Mouse (Mus musculus): ENCODE results near the gene Spdl1. TPM values are rescaled to one million over a fixed set of nuclear protein-coding genes. Genes with fewer than 3 reads are reported as not detected.

Spdl1 gene
- polyA plus RNA-seq (2021; fragmentation: Nextera tagmentation): 0.18 and 0.19 TPM in 2 replicates
- long read RNA-seq, experiment 1: 0 reads
- long read RNA-seq, experiment 2, partial matches to known transcripts: 0 of 1 reads
- long read RNA-seq, experiment 2, other reads (novel, unspliced or antisense): 1 of 1 reads

DNA sequence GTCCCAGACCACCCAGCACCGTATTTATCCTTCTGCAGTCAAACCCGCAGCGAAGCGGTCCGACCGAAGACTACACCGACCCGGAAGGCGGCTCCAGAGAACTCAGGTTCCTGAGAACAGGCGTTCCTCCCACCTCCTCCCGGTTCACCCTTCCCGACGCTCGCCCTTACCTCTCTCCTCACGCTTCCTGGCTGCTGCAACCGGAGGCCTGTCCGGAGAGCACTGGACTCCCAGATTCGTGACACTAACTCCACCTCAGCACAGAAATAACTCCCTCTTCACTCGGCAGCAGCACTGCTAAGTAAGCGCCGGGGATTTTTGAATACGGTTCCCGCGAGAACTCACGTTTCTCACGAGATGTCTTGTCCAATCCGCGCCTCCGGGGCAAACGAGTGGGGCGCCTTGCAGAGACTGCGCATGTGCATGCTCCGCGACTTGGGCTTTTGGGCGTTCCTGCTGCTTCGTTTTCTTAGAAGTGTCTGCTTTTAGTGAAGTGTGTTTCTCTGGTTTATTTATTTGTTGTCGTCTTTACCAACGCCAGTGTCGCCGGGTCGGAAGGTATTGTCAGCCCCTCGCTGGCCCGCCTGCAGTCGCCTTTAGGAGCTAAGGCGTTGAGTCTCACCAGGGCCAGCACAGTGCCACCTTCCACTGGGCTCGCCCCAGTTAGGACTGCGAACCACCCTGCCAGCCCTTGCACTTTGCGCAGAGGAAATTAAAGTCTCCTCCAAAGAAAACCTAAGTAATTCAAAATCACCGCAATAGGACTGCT lies at the start of gene Spdl1:
TSS of gene Spdl1 (minus strand) at position 324 of the 769 bp plus-strand sequence.

DNA sequence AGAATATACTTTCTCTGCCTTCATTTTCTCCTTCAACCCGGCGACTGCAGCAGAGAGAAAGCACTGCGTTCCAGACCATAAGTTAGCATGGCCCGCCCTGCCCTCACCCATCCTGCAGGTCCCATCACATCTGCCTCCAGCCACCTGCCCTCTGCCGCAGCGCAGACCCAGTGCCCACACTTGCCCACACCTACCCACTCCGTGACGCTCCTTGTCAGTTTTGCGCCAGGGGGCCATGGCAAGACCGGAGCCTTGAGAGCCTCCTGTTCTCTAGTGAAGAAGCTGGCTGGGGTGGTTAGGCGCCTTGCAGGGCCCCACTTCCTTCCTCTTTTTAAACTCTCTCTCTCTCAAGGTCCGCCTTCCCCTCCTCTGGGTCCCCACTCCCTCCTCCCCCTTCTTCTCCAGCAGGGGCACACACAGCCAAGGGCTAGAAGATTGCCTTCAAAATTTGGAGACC lies 49.8 kb downstream of the Spdl1 start, which contains the start of gene Dock2:
TSS of gene Dock2 (minus strand) at position 306 of the 457 bp plus-strand sequence.

Other genes with a start within 250 kb of the Spdl1 start
- 0.36 and 0.62 TPM in 2 replicates for gene Dock2, start 49.7 kb downstream of the Spdl1 start, polyA plus RNA-seq (2021; fragmentation: Nextera tagmentation)